Mouse (Mus musculus) thymus, adult 2 months (tissue): ENCODE data around the gene Lrrc4.

Source experiments
- CTCF ChIP-seq: fragments of 200-500 bp; IDR thresholded peaks from 2 replicates; pipeline ENCODE4 v1.5.1; 2012; ENCODE audit warnings: mild to moderate bottlenecking, control low read depth, low read length, moderate library complexity, borderline replicate concordance; ENCODE audit not compliant: control insufficient read depth, poor library complexity, insufficient read depth; ENCODE audit errors: extremely low read depth
- POLR2A ChIP-seq: fragments of 200-500 bp; IDR thresholded peaks from 2 replicates; pipeline ENCODE4 v1.6.1; 2012; ENCODE audit warnings: mild to moderate bottlenecking, low read length, control low read depth, moderate library complexity; ENCODE audit not compliant: control insufficient read depth, poor library complexity, insufficient read depth; ENCODE audit errors: extremely low read depth

DNA sequence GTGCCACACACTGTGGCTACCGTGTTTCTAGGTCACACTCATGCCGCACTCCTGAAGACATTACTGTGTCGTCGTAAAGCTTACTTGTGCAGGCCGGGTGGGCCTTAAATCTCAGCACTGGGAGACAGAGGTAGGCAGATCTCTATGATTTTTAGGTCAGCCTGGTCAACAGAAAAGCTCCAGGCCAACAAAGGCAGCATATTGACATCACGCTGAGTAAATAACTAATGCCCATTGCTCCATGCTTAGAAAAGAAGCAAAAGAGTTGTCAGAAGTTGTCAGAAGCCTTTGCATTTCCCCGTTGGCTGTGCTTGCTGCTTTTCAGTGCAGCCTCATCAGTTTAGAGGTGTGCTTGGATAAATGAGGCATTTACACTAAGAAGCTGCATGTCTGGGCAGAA is 94.9 kb downstream of the Lrrc4 start:
- TF ChIP-seq POLR2A (no peak), CTCF (no peak)
